Mouse (Mus musculus): Measurements from ENCODE around the gene Prkch. TPM values are rescaled to one million over a fixed set of nuclear protein-coding genes. Genes with fewer than 3 reads are reported as not detected.

Gene Prkch
- polyA plus RNA-seq, 1 experiment: 0.02 TPM

GRCm38 (mm10) chr12:73710846-73711245 is 126.2 kb downstream of the Prkch start:
- Histone ChIP-seq H3K36me3 (ENCODE audit: control insufficient read depth, insufficient read depth) (no peaks in the 10 kb centered on the region), H3K4me3 (ENCODE audit: insufficient read depth, poor library complexity, severe bottlenecking) (no peak overlapping the region), H3K79me2 (ENCODE audit: control insufficient read depth, insufficient read depth) (no peaks in the 10 kb centered on the region), H3K79me3 (ENCODE audit: low read depth) (no peaks in the 10 kb centered on the region), H3K27me3 (ENCODE audit: control insufficient read depth, insufficient read depth, insufficient read length) (no peaks in the 10 kb centered on the region), H3ac (ENCODE audit: control insufficient read depth, insufficient read length, low read depth) (no peak overlapping the region)
- no peak for TF ChIP-seq MAX (IDR thresholded peaks at IDR 0.05)
- TF ChIP-seq MYOG (IDR thresholded peaks at IDR 0.05; ENCODE audit: control insufficient read depth, extremely low read depth, insufficient read length): no peak
- no peak for TF ChIP-seq FOSL1 (IDR thresholded peaks at IDR 0.05; ENCODE audit: insufficient read depth, low read length, poor library complexity, severe bottlenecking)
- TF ChIP-seq CTCF (IDR thresholded peaks at IDR 0.05; ENCODE audit: control insufficient read depth, insufficient read depth, insufficient read length): no peak
- no peak for TF ChIP-seq USF1 (IDR thresholded peaks at IDR 0.05; ENCODE audit: low read depth)
- no peak for TF ChIP-seq CEBPB (IDR thresholded peaks at IDR 0.05; ENCODE audit: low read depth)
- no peak for TF ChIP-seq MYOD1 (IDR thresholded peaks at IDR 0.05; ENCODE audit: control insufficient read depth, insufficient read length, low read depth)

- TF ChIP-seq FOSL1 (IDR thresholded peaks at IDR 0.05; ENCODE audit: insufficient read depth, low read length, poor library complexity, severe bottlenecking): no peak
- no peak for TF ChIP-seq MYOD1 (IDR thresholded peaks at IDR 0.05; ENCODE audit: control insufficient read depth, insufficient read length, low read depth)
- no peak for TF ChIP-seq MAX (IDR thresholded peaks at IDR 0.05)
- TF ChIP-seq USF1 (IDR thresholded peaks at IDR 0.05; ENCODE audit: low read depth): no peak
- no peak for TF ChIP-seq CEBPB (IDR thresholded peaks at IDR 0.05; ENCODE audit: low read depth)
- TF ChIP-seq CTCF (IDR thresholded peaks at IDR 0.05; ENCODE audit: control insufficient read depth, insufficient read depth, insufficient read length): no peak
- no peak for TF ChIP-seq MYOG (IDR thresholded peaks at IDR 0.05; ENCODE audit: control insufficient read depth, extremely low read depth, insufficient read length)
- H3K4me3 ChIP-seq (ENCODE audit: insufficient read depth, poor library complexity, severe bottlenecking): no peak overlapping the region
These were observed 127.5 kb downstream of the Prkch start for GRCm38 (mm10) chr12:73712122-73712521.

GRCm38 (mm10) chr12:73714589-73714988 is 130.0 kb downstream of the Prkch start:
- no peaks in the 10 kb centered on the region for H3K36me3 ChIP-seq (ENCODE audit: control insufficient read depth, insufficient read depth)
- TF ChIP-seq FOSL1 (IDR thresholded peaks at IDR 0.05; ENCODE audit: insufficient read depth, low read length, poor library complexity, severe bottlenecking) (no peak), MAX (IDR thresholded peaks at IDR 0.05) (no peak), CTCF (IDR thresholded peaks at IDR 0.05; ENCODE audit: control insufficient read depth, insufficient read depth, insufficient read length) (no peak), USF1 (IDR thresholded peaks at IDR 0.05; ENCODE audit: low read depth) (no peak), CEBPB (IDR thresholded peaks at IDR 0.05; ENCODE audit: low read depth) (no peak), MYOD1 (IDR thresholded peaks at IDR 0.05; ENCODE audit: control insufficient read depth, insufficient read length, low read depth) (no peak), MYOG (IDR thresholded peaks at IDR 0.05; ENCODE audit: control insufficient read depth, extremely low read depth, insufficient read length) (no peak)
- H3K79me2 ChIP-seq (ENCODE audit: control insufficient read depth, insufficient read depth): no peaks in the 10 kb centered on the region
- no peak overlapping the region for H3ac ChIP-seq (ENCODE audit: control insufficient read depth, insufficient read length, low read depth)
- H3K4me3 ChIP-seq (ENCODE audit: insufficient read depth, poor library complexity, severe bottlenecking): no peak overlapping the region
- H3K27me3 ChIP-seq (ENCODE audit: control insufficient read depth, insufficient read depth, insufficient read length): no peaks in the 10 kb centered on the region
- H3K79me3 ChIP-seq (ENCODE audit: low read depth): no peaks in the 10 kb centered on the region

More at GRCm38 (mm10) chr12:73712122-73712521, 127.5 kb downstream of the Prkch start:
- Histone ChIP-seq H3K27me3 (ENCODE audit: control insufficient read depth, insufficient read depth, insufficient read length) (no peaks in the 10 kb centered on the region), H3ac (ENCODE audit: control insufficient read depth, insufficient read length, low read depth) (no peak overlapping the region), H3K36me3 (ENCODE audit: control insufficient read depth, insufficient read depth) (no peaks in the 10 kb centered on the region), H3K79me3 (ENCODE audit: low read depth) (no peaks in the 10 kb centered on the region), H3K79me2 (ENCODE audit: control insufficient read depth, insufficient read depth) (no peaks in the 10 kb centered on the region)

- H3K79me2 ChIP-seq (ENCODE audit: control insufficient read depth, insufficient read depth): no peaks in the 10 kb centered on the region
- no peak for TF ChIP-seq USF1 (IDR thresholded peaks at IDR 0.05; ENCODE audit: low read depth)
- no peak for TF ChIP-seq MAX (IDR thresholded peaks at IDR 0.05)
- no peak for TF ChIP-seq FOSL1 (IDR thresholded peaks at IDR 0.05; ENCODE audit: insufficient read depth, low read length, poor library complexity, severe bottlenecking)
- TF ChIP-seq CEBPB (IDR thresholded peaks at IDR 0.05; ENCODE audit: low read depth): no peak
- no peak for TF ChIP-seq MYOG (IDR thresholded peaks at IDR 0.05; ENCODE audit: control insufficient read depth, extremely low read depth, insufficient read length)
- no peak for TF ChIP-seq CTCF (IDR thresholded peaks at IDR 0.05; ENCODE audit: control insufficient read depth, insufficient read depth, insufficient read length)
- no peak for TF ChIP-seq MYOD1 (IDR thresholded peaks at IDR 0.05; ENCODE audit: control insufficient read depth, insufficient read length, low read depth)
- no peak overlapping the region for H3K4me3 ChIP-seq (ENCODE audit: insufficient read depth, poor library complexity, severe bottlenecking)
- H3K36me3 ChIP-seq (ENCODE audit: control insufficient read depth, insufficient read depth): no peaks in the 10 kb centered on the region
- no peaks in the 10 kb centered on the region for H3K27me3 ChIP-seq (ENCODE audit: control insufficient read depth, insufficient read depth, insufficient read length)
- no peaks in the 10 kb centered on the region for H3K79me3 ChIP-seq (ENCODE audit: low read depth)
- no peak overlapping the region for H3ac ChIP-seq (ENCODE audit: control insufficient read depth, insufficient read length, low read depth)
These were observed 130.7 kb downstream of the Prkch start for GRCm38 (mm10) chr12:73715331-73715730.

- Histone ChIP-seq H3K79me3 (ENCODE audit: low read depth) (no peaks in the 10 kb centered on the region), H3K27me3 (ENCODE audit: control insufficient read depth, insufficient read depth, insufficient read length) (no peaks in the 10 kb centered on the region), H3ac (ENCODE audit: control insufficient read depth, insufficient read length, low read depth) (no peak overlapping the region), H3K79me2 (ENCODE audit: control insufficient read depth, insufficient read depth) (no peaks in the 10 kb centered on the region), H3K4me3 (ENCODE audit: insufficient read depth, poor library complexity, severe bottlenecking) (no peak overlapping the region), H3K36me3 (ENCODE audit: control insufficient read depth, insufficient read depth) (no peaks in the 10 kb centered on the region)
- TF ChIP-seq MAX (IDR thresholded peaks at IDR 0.05) (no peak), FOSL1 (IDR thresholded peaks at IDR 0.05; ENCODE audit: insufficient read depth, low read length, poor library complexity, severe bottlenecking) (no peak), CEBPB (IDR thresholded peaks at IDR 0.05; ENCODE audit: low read depth) (no peak), MYOG (IDR thresholded peaks at IDR 0.05; ENCODE audit: control insufficient read depth, extremely low read depth, insufficient read length) (no peak), USF1 (IDR thresholded peaks at IDR 0.05; ENCODE audit: low read depth) (no peak), CTCF (IDR thresholded peaks at IDR 0.05; ENCODE audit: control insufficient read depth, insufficient read depth, insufficient read length) (no peak)
These were observed 131.5 kb downstream of the Prkch start for GRCm38 (mm10) chr12:73715954-73716731.
